ENCODE assay signal across 8 mouse cellular contexts in genomic region chr19:3323201-3323621, GRCm38 (mm10). TPM values are rescaled to one million over a fixed set of nuclear protein-coding genes. Genes with fewer than 3 reads are reported as not detected.
A peak's percentile ranks its signal among the peaks of the same experiment; 100 is the strongest.
DNase-seq lines count a peak whose midpoint lies in the region; ATAC-seq lines count a peak whose summit lies in the region.

No protein-coding gene starts in this region.

- H3K36me3 ChIP-seq in hindbrain, embryonic 14.5 days (replicated peaks; ENCODE audit: control insufficient read depth, insufficient read depth), result no peaks in the 10 kb centered on the region

- H3K27ac ChIP-seq in hindbrain, embryonic 14.5 days, result 0 out of 2 replicates have a peak overlapping the region, but pooled peaks have one; percentile 16

- H3K27me3 ChIP-seq in hindbrain, embryonic 14.5 days (ENCODE audit: control insufficient read depth, insufficient read depth, low read length), result peaks cover 42% of the 10 kb centered on the region

- H3K9ac ChIP-seq in hindbrain, embryonic 14.5 days, result peak overlapping the region; percentile 56

- ATAC-seq in hindbrain, embryonic 14.5 days (ENCODE audit: low FRiP score), result peak; percentile 57
- ATAC-seq in megakaryocyte progenitor cell, adult 5-6 weeks (replicated peaks; ENCODE audit: poor library complexity), result peak; percentile 43

- peak overlapping the region; percentile 79 for H3K4me2 ChIP-seq in hindbrain, embryonic 14.5 days (replicated peaks)

- peak overlapping the region; percentile 47 for H3K4me3 ChIP-seq in hindbrain, embryonic 14.5 days (replicated peaks; ENCODE audit: low read length)

- H3K4me1 ChIP-seq in hindbrain, embryonic 14.5 days (replicated peaks; ENCODE audit: control insufficient read depth, insufficient read depth, low read length), result peaks cover 11% of the 10 kb centered on the region; the same call in 1 of the 2 replicates

- WGBS in hindbrain, embryonic 14.5 days, result under 1% methylated on average over 44 of the region's 47 CpGs

- DNase-seq in ZHBTc4 (ENCODE audit: low read depth, low spot score), result peak; percentile 92
- DNase-seq in cerebellum, postnatal 36 days, result peak; percentile 33 to 55
- DNase-seq in frontal cortex, postnatal 36 days (ENCODE audit: low spot score in 2 of 2), result peak; percentile 29 to 58
- DNase-seq in hindbrain, embryonic 14.5 days (ENCODE audit: low spot score), result peak; percentile 65
- peak; percentile 34 to 38 for DNase-seq in left cerebral cortex, adult 8-10 months (ENCODE audit: low spot score in 2 of 2)
- DNase-seq in right cerebral cortex, postnatal 14 days, result peak; percentile 74
- DNase-seq in urinary bladder, postnatal 36 days (ENCODE audit: low spot score in 2 of 2), result peak; percentile 81 to 90

- no peaks in the 10 kb centered on the region for H3K9me3 ChIP-seq in hindbrain, embryonic 14.5 days (ENCODE audit: control insufficient read depth, low read length)

RNA-seq across cellular contexts. Expression of gene Cpt1a, which starts 1.1 kb away (rescaled TPM):
- 19.6 and 22.4 TPM in 2 replicates for polyA plus RNA-seq in hindbrain, embryonic 14.5 days (2014; fragmentation: Nextera tagmentation; extraction: Ambion mirVana)
- 10 to 100 TPM; 22.4 to 29.3 (median 26.1) TPM for total RNA-seq in left cerebral cortex, adult 8-10 months (2022)
- 39.8 and 45.7 TPM in 2 replicates for total RNA-seq in megakaryocyte progenitor cell, adult 5-6 weeks (2015)
- total RNA-seq in megakaryocyte progenitor cell, adult 5-6 weeks (2017), result 30.7 and 34.1 TPM in 2 replicates

RNA-seq across cellular contexts. Expression of gene Ighmbp2, which starts 40.4 kb away (rescaled TPM):
- 8.9 and 9.2 TPM in 2 replicates for polyA plus RNA-seq in hindbrain, embryonic 14.5 days (2014; fragmentation: Nextera tagmentation; extraction: Ambion mirVana)
- total RNA-seq in left cerebral cortex, adult 8-10 months (2022), result 10 to 100 TPM; 10.9 to 11.9 (median 11.4) TPM
- 2.6 and 3.0 TPM in 2 replicates for total RNA-seq in megakaryocyte progenitor cell, adult 5-6 weeks (2015)
- total RNA-seq in megakaryocyte progenitor cell, adult 5-6 weeks (2017), result 7.2 and 8.1 TPM in 2 replicates

RNA-seq across cellular contexts. Expression of gene Mrpl21, which starts 40.5 kb away (rescaled TPM):
- polyA plus RNA-seq in hindbrain, embryonic 14.5 days (2014; fragmentation: Nextera tagmentation; extraction: Ambion mirVana), result 92.4 and 111 TPM in 2 replicates
- 10 to 100 TPM; 43.9 to 59.3 (median 46.7) TPM for total RNA-seq in left cerebral cortex, adult 8-10 months (2022)
- 106 and 119 TPM in 2 replicates for total RNA-seq in megakaryocyte progenitor cell, adult 5-6 weeks (2015)
- 88.8 and 102 TPM in 2 replicates for total RNA-seq in megakaryocyte progenitor cell, adult 5-6 weeks (2017)

Comparison
In these comparisons a context has a peak if more than half of its experiments do, and no peak if none do; other contexts are left out.
1. Peak in every context shown above with its lines: DNase-seq, ATAC-seq, H3K4me3 ChIP-seq and H3K27ac ChIP-seq.
2. DNase-seq: peak in every context shown above with its lines; median percentile 92 in ZHBTc4; 86 in urinary bladder, postnatal 36 days; 74 in right cerebral cortex, postnatal 14 days; 65 in hindbrain, embryonic 14.5 days; 44 in cerebellum, postnatal 36 days; 44 in frontal cortex, postnatal 36 days; 36 in left cerebral cortex, adult 8-10 months.